Mouse (Mus musculus) liver, embryonic 15.5 days (tissue): ENCODE measurements around the gene Dpysl4. TPM values are rescaled to one million over a fixed set of nuclear protein-coding genes. Genes with fewer than 3 reads are reported as not detected.

Experiments used
- ATAC-seq: fragments of 200-750 bp; cut with Nextera tagmentation; 2 replicates; pipeline ENCODE4 v1.8.0; 2017; ENCODE audit warnings: moderate number of reproducible peaks, mild to moderate bottlenecking, moderate library complexity; ENCODE audit not compliant: insufficient read depth
- H3K27ac ChIP-seq: fragments of 300-500 bp; sonication (generic); replicated peaks from 2 replicates; pipeline ENCODE4 v1.5.1; 2015; ENCODE audit warnings: mild to moderate bottlenecking, inconsistent platforms
- H3K27me3 ChIP-seq: fragments of 300-500 bp; sonication (generic); 2 replicates; pipeline ENCODE4 v1.6.1; 2015; ENCODE audit warnings: mild to moderate bottlenecking, inconsistent platforms
- H3K36me3 ChIP-seq: fragments of 300-500 bp; sonication (generic); replicated peaks from 2 replicates; pipeline ENCODE4 v1.6.1; 2015; ENCODE audit warnings: moderate library complexity, mild to moderate bottlenecking, inconsistent platforms
- H3K4me1 ChIP-seq: fragments of 300-500 bp; sonication (generic); replicated peaks from 2 replicates; pipeline ENCODE4 v1.6.1; 2015; ENCODE audit warnings: inconsistent platforms
- H3K4me2 ChIP-seq: fragments of 300-500 bp; sonication (generic); 2 replicates; pipeline ENCODE4 v1.6.1; 2015; ENCODE audit warnings: moderate library complexity, mild to moderate bottlenecking, inconsistent platforms
- H3K4me3 ChIP-seq: fragments of 300-500 bp; sonication (generic); replicated peaks from 2 replicates; pipeline ENCODE4 v1.5.1; 2015; ENCODE audit warnings: mild to moderate bottlenecking, inconsistent platforms
- H3K9ac ChIP-seq: fragments of 300-500 bp; sonication (generic); 2 replicates; pipeline ENCODE4 v1.6.1; 2015; ENCODE audit warnings: moderate library complexity, mild to moderate bottlenecking, inconsistent platforms
- H3K9me3 ChIP-seq: fragments of 300-500 bp; sonication (generic); replicated peaks from 2 replicates; pipeline ENCODE4 v1.6.1; 2016; ENCODE audit warnings: inconsistent platforms
- WGBS: fragments of 180-500 bp; shearing (Covaris S2); methylation state at CpG from one replicate; pipeline ENCODE4 v1.1.7; 2015; ENCODE audit warnings: mixed read lengths; ENCODE audit not compliant: insufficient replicate concordance; 5-methylcytosine and 5-hydroxymethylcytosine counted together
- polyA plus RNA-seq: library from polyadenylated mRNA; unstranded; fragments of >200 nt; fragmentation: Nextera tagmentation; extraction: Ambion mirVana; gene quantifications from 2 replicates; pipeline ENCODE4 v1.2.1, GENCODE M21; 2015

Dpysl4 gene
- polyA plus RNA-seq, 1 experiment from 2014 or later = 0.36 TPM

DNA sequence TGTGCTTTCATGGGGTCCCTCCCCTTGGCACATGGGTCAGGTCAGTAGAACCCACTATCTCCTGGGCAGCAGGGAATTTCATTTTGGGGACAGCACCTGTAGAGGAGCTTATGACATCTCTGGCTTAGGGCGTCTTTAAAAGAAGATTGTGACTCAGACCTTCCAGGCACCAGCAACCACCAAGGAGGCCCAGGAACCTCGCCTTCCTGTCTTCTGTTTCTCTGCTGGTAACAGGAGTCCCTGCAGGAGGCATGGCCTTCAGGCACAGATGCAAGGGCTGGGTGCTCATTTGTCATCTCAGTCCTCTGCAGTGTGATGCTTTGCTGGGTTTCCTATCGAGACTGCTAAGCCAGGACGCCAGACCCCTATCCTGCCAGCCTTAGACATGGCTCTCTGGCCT, 43.2 kb downstream of the Dpysl4 start:
- Histone ChIP-seq H3K9me3 (no peaks in the 10 kb centered on the region), H3K9ac (no peak overlapping the region), H3K4me3 (no peak overlapping the region), H3K4me1 (no peaks in the 10 kb centered on the region), H3K27me3 (no peaks in the 10 kb centered on the region), H3K36me3 (no peaks in the 10 kb centered on the region), H3K27ac (no peak overlapping the region), H3K4me2 (no peak overlapping the region)
- ATAC-seq = no peak
- WGBS = 45% methylated on average over 4 of the region's 4 CpGs

- Histone ChIP-seq H3K4me3 (no peak overlapping the region), H3K27me3 (no peaks in the 10 kb centered on the region), H3K9ac (no peak overlapping the region), H3K4me1 (no peaks in the 10 kb centered on the region), H3K27ac (no peak overlapping the region), H3K9me3 (no peaks in the 10 kb centered on the region), H3K4me2 (no peak overlapping the region), H3K36me3 (no peaks in the 10 kb centered on the region)
- no peak for ATAC-seq
- 45% methylated on average over 6 of the region's 6 CpGs for WGBS
Measured at GRCm38 (mm10) chr7:139130361-139130760, 44.6 kb downstream of the Dpysl4 start.

- Histone ChIP-seq H3K4me2 (no peak overlapping the region), H3K4me3 (no peak overlapping the region), H3K4me1 (no peaks in the 10 kb centered on the region), H3K9ac (no peak overlapping the region), H3K9me3 (no peaks in the 10 kb centered on the region), H3K27ac (no peak overlapping the region), H3K27me3 (no peaks in the 10 kb centered on the region), H3K36me3 (no peaks in the 10 kb centered on the region)
- WGBS = 25% methylated on average over 8 of the region's 8 CpGs
- ATAC-seq = no peak
Measured at GRCm38 (mm10) chr7:139131538-139131937, 45.7 kb downstream of the Dpysl4 start.

DNA sequence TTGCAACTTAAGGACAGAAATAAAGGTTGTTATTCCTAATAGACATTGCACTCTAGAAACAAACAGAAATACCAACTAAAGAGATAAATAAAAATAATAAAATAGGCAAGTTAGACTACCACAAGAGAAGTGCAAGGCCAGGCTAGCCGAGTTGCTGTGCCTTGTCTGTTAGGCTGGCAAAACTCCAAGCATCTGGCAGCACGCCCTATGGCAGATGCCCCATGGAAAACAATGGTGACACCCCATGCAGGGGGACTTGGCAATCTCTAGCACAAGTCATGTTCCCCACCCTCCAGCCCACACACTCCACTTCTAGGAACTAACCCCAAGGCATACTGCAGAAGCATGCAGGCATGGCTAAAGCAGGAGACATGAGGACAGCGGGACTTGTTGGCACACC, 47.6 kb downstream of the Dpysl4 start:
- ATAC-seq = no peak
- Histone ChIP-seq H3K9ac (no peak overlapping the region), H3K27me3 (no peaks in the 10 kb centered on the region), H3K4me2 (no peak overlapping the region), H3K4me3 (no peak overlapping the region), H3K4me1 (no peaks in the 10 kb centered on the region), H3K36me3 (no peaks in the 10 kb centered on the region), H3K9me3 (no peaks in the 10 kb centered on the region), H3K27ac (no peak overlapping the region)
- WGBS = 59% methylated on average over 3 of the region's 3 CpGs

GRCm38 (mm10) chr7:139135236-139135635, 49.4 kb downstream of the Dpysl4 start:
- ATAC-seq = no peak
- Histone ChIP-seq H3K4me3 (no peak overlapping the region), H3K36me3 (no peaks in the 10 kb centered on the region), H3K27me3 (no peaks in the 10 kb centered on the region), H3K27ac (no peak overlapping the region), H3K4me1 (no peaks in the 10 kb centered on the region), H3K4me2 (no peak overlapping the region), H3K9ac (no peak overlapping the region), H3K9me3 (no peaks in the 10 kb centered on the region)
- 56% methylated on average over 5 of the region's 5 CpGs for WGBS

DNA sequence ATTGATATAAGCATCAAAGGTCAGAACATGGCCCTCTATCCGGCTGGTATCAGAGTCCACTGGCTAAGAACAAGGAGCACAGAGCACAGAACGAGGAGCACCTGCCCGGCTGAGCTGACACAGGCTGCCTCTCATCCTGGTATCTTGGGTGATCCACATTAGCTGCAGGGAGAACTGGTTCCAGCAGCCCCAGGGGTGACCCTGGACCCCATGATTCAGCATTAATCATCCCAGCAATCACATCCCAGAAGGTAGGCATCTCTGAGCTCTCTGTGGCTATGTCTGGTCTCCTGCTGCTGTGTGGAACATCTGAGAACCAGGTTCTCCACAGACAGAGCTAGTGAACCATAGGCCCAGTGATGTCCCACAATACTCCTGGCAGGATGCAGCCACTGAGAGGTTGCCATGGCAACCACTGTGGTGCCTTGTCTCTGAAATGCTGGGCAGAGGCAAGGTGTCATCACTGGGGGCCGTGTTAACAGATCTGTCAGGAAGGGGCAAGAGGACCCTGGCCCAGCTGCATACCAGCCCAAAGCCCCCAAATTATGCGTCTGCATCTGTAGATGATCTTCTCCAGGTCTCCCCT, 51.2 kb downstream of the Dpysl4 start:
- ATAC-seq = no peak
- Histone ChIP-seq H3K27ac (no peak overlapping the region), H3K4me1 (no peaks in the 10 kb centered on the region), H3K4me2 (no peak overlapping the region), H3K36me3 (no peaks in the 10 kb centered on the region), H3K9me3 (no peaks in the 10 kb centered on the region), H3K9ac (no peak overlapping the region), H3K27me3 (no peaks in the 10 kb centered on the region), H3K4me3 (no peak overlapping the region)
- WGBS = 57% methylated on average over 5 of the region's 5 CpGs

DNA sequence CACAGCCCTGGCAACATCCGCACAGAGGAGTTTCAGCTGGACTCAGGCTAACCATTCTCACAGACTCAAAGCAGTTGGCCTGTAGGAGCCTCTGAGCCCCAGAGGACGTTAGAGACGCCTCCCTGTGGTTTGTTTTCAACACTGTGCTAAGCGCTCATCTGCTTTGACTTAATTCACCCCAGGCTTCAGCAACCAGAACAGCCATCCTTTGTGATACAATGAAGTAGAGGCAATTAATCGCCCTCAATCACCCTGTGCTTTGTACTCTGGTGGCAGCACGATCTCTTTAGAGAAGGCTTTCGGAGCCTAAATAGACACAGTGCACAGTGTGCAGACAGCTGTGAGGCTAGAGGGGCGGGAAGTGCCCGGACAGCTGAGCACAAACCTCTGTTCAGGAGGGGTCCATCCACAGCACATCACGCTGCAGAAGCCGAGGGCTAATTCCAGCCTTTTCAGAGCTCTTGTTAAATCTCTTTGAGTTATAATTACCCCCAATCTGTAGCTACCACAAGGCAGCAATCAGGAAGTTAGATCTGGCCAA, 54.2 kb downstream of the Dpysl4 start:
- WGBS = 33% methylated on average over 11 of the region's 11 CpGs

GRCm38 (mm10) chr7:139143785-139144184, 58.0 kb downstream of the Dpysl4 start:
- no peak overlapping the region for H3K4me2 ChIP-seq
- 15% methylated on average over 1 of the region's 1 CpGs for WGBS
- ATAC-seq = no peak

More for the DNA sequence above, 54.2 kb downstream of the Dpysl4 start:
- Histone ChIP-seq H3K9ac (no peak overlapping the region), H3K36me3 (no peaks in the 10 kb centered on the region), H3K27ac (no peak overlapping the region), H3K4me2 (no peak overlapping the region), H3K27me3 (no peaks in the 10 kb centered on the region), H3K9me3 (no peaks in the 10 kb centered on the region), H3K4me3 (no peak overlapping the region), H3K4me1 (no peaks in the 10 kb centered on the region)
- ATAC-seq = no peak

DNA sequence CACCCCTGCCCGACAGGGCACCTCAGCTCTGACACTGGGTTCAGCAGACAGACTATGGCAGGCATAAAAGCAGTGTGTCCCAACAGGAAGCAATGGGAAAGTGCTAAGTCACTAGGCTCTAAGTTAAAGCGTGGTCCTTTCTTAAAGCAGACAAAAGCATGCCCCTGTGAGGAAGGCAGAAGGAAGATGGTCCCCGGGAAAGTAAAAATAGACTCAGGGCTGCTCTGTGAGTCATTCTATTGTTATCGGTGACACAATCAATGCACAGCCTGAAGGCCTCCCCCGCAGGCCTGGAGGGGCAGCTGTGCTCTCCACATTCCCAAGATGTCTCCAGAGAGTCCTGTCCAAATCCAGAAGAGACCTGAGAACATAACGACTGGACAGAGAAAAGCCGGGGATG, 60.1 kb downstream of the Dpysl4 start:
- H3K4me3 ChIP-seq = no peak overlapping the region
- WGBS = 25% methylated on average over 7 of the region's 7 CpGs
- H3K27me3 ChIP-seq = peaks cover 9% of the 10 kb centered on the region; the same call in 1 of the 2 replicates
- H3K27ac ChIP-seq = no peak overlapping the region
- H3K4me1 ChIP-seq = no peaks in the 10 kb centered on the region
- no peaks in the 10 kb centered on the region for H3K36me3 ChIP-seq
- ATAC-seq = no peak
- H3K9me3 ChIP-seq = no peaks in the 10 kb centered on the region
- no peak overlapping the region for H3K4me2 ChIP-seq
- H3K9ac ChIP-seq = no peak overlapping the region

More at GRCm38 (mm10) chr7:139143785-139144184, 58.0 kb downstream of the Dpysl4 start:
- H3K9ac ChIP-seq = no peak overlapping the region
- H3K4me1 ChIP-seq = no peaks in the 10 kb centered on the region
- H3K4me3 ChIP-seq = no peak overlapping the region
- 0 out of 2 replicates have a peak, but pooled peaks cover under 1% of the 10 kb centered on the region for H3K27me3 ChIP-seq
- H3K36me3 ChIP-seq = no peaks in the 10 kb centered on the region
- no peak overlapping the region for H3K27ac ChIP-seq
- H3K9me3 ChIP-seq = no peaks in the 10 kb centered on the region

GRCm38 (mm10) chr7:139147360-139147759, 61.6 kb downstream of the Dpysl4 start:
- Histone ChIP-seq H3K27ac (no peak overlapping the region), H3K9me3 (no peaks in the 10 kb centered on the region), H3K4me1 (no peaks in the 10 kb centered on the region), H3K9ac (no peak overlapping the region), H3K4me2 (no peak overlapping the region), H3K4me3 (no peak overlapping the region), H3K27me3 (peaks cover 9% of the 10 kb centered on the region; the same call in 1 of the 2 replicates), H3K36me3 (no peaks in the 10 kb centered on the region)
- no peak for ATAC-seq
- 30% methylated on average over 4 of the region's 4 CpGs for WGBS

- Histone ChIP-seq H3K27me3 (peaks cover 9% of the 10 kb centered on the region; the same call in 1 of the 2 replicates), H3K4me1 (no peaks in the 10 kb centered on the region), H3K4me3 (no peak overlapping the region), H3K4me2 (no peak overlapping the region), H3K9ac (no peak overlapping the region), H3K9me3 (no peaks in the 10 kb centered on the region), H3K36me3 (no peaks in the 10 kb centered on the region), H3K27ac (no peak overlapping the region)
- 24% methylated on average over 7 of the region's 7 CpGs for WGBS
- ATAC-seq = no peak
Measured at GRCm38 (mm10) chr7:139149373-139149772, 63.6 kb downstream of the Dpysl4 start.

DNA sequence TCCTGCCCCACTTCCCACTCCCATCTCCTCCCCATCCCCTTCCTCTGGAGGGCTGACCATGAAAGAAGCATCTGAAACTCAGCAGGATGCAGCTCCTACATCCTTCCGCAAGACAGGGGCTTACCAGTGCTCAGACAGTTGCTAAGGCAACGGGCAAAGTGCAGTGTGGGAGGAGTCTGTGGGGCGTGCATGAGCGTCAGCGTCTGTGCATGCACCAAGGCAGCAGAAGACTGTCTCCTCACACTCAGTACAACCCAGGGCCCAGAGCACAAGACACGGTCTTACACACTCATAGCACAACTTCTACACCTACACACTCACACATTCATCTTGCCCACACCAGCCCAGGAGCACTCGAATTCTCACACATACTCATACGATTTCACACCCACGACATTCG, 65.3 kb downstream of the Dpysl4 start:
- 26% methylated on average over 10 of the region's 10 CpGs for WGBS

More for the DNA sequence above, 65.3 kb downstream of the Dpysl4 start:
- Histone ChIP-seq H3K4me3 (no peak overlapping the region), H3K36me3 (no peaks in the 10 kb centered on the region), H3K4me1 (no peaks in the 10 kb centered on the region), H3K9me3 (no peaks in the 10 kb centered on the region), H3K4me2 (no peak overlapping the region), H3K27ac (no peak overlapping the region), H3K9ac (no peak overlapping the region), H3K27me3 (peaks cover 9% of the 10 kb centered on the region; the same call in 1 of the 2 replicates)
- ATAC-seq = no peak
